Mouse (Mus musculus) cerebral cortex, adult 2 months (tissue): Measurements from ENCODE around the gene Arhgap31.

Experiments
- WGBS: fragments of 180-500 bp; shearing (Covaris S2); methylation state at CpG from one replicate; pipeline ENCODE4 v1.1.7; 2018; 5-methylcytosine and 5-hydroxymethylcytosine counted together

Arhgap31 gene

GRCm38 (mm10) chr16:38683094-38683493, 30.0 kb downstream of the Arhgap31 start:
- WGBS = 72% methylated on average over 7 of the region's 7 CpGs

GRCm38 (mm10) chr16:38681313-38681712, 31.8 kb downstream of the Arhgap31 start:
- 83% methylated on average over 2 of the region's 2 CpGs for WGBS

GRCm38 (mm10) chr16:38679431-38680021, 33.5 kb downstream of the Arhgap31 start:
- 48% methylated on average over 12 of the region's 12 CpGs for WGBS

GRCm38 (mm10) chr16:38678853-38679252, 34.2 kb downstream of the Arhgap31 start:
- 65% methylated on average over 8 of the region's 8 CpGs for WGBS

GRCm38 (mm10) chr16:38677941-38678340, 35.1 kb downstream of the Arhgap31 start:
- 91% methylated on average over 2 of the region's 2 CpGs for WGBS

GRCm38 (mm10) chr16:38677171-38677570, 35.9 kb downstream of the Arhgap31 start:
- WGBS = 94% methylated on average over 6 of the region's 6 CpGs

- 89% methylated on average over 4 of the region's 4 CpGs for WGBS
These were observed 36.4 kb downstream of the Arhgap31 start for GRCm38 (mm10) chr16:38676647-38677046.

- whole genome bisulfite sequencing = 66% methylated on average over 9 of the region's 9 CpGs
These were observed 37.3 kb downstream of the Arhgap31 start for GRCm38 (mm10) chr16:38675600-38676335.

- WGBS = 81% methylated on average over 11 of the region's 11 CpGs
These were observed 38.2 kb downstream of the Arhgap31 start for GRCm38 (mm10) chr16:38674891-38675290.

GRCm38 (mm10) chr16:38673511-38673910, 39.6 kb downstream of the Arhgap31 start:
- WGBS = 42% methylated on average over 15 of the region's 15 CpGs

GRCm38 (mm10) chr16:38672947-38673346, 40.1 kb downstream of the Arhgap31 start:
- WGBS = 79% methylated on average over 7 of the region's 7 CpGs

- WGBS = 74% methylated on average over 5 of the region's 5 CpGs
These were observed 40.7 kb downstream of the Arhgap31 start for GRCm38 (mm10) chr16:38672370-38672769.

GRCm38 (mm10) chr16:38670621-38671390, 42.3 kb downstream of the Arhgap31 start:
- 83% methylated on average over 12 of the region's 12 CpGs for WGBS

GRCm38 (mm10) chr16:38668871-38669675, 44.0 kb downstream of the Arhgap31 start:
- 66% methylated on average over 8 of the region's 8 CpGs for WGBS

GRCm38 (mm10) chr16:38666523-38666922, 46.6 kb downstream of the Arhgap31 start:
- WGBS = 74% methylated on average over 4 of the region's 4 CpGs

- WGBS = 94% methylated on average over 2 of the region's 2 CpGs
These were observed 47.1 kb downstream of the Arhgap31 start for GRCm38 (mm10) chr16:38666016-38666415.

- WGBS = 71% methylated on average over 10 of the region's 10 CpGs
These were observed 50.5 kb downstream of the Arhgap31 start for GRCm38 (mm10) chr16:38662575-38662974.

- WGBS = 64% methylated on average over 4 of the region's 4 CpGs
These were observed 58.8 kb downstream of the Arhgap31 start for GRCm38 (mm10) chr16:38654308-38654707.

- 65% methylated on average over 10 of the region's 10 CpGs for WGBS
These were observed 59.6 kb downstream of the Arhgap31 start for GRCm38 (mm10) chr16:38653390-38653871.

GRCm38 (mm10) chr16:38652653-38653052, 60.4 kb downstream of the Arhgap31 start:
- 78% methylated on average over 5 of the region's 5 CpGs for WGBS

- 63% methylated on average over 10 of the region's 10 CpGs for WGBS
These were observed 61.3 kb downstream of the Arhgap31 start for GRCm38 (mm10) chr16:38651721-38652231.
